Mouse (Mus musculus): Measurements from ENCODE around the gene Grhpr.

GRCm38 (mm10) chr4:45015615-45016014 is 34.4 kb downstream of the Grhpr start:
- TF ChIP-seq CTCF (IDR thresholded peaks at IDR 0.05; ENCODE audit: borderline replicate concordance, insufficient read depth, low read length) (no peak), POLR2A (IDR thresholded peaks at IDR 0.05; ENCODE audit: low read depth, low read length) (no peak)
